9 mouse cellular contexts compared by ENCODE assay signal in the genomic region with DNA sequence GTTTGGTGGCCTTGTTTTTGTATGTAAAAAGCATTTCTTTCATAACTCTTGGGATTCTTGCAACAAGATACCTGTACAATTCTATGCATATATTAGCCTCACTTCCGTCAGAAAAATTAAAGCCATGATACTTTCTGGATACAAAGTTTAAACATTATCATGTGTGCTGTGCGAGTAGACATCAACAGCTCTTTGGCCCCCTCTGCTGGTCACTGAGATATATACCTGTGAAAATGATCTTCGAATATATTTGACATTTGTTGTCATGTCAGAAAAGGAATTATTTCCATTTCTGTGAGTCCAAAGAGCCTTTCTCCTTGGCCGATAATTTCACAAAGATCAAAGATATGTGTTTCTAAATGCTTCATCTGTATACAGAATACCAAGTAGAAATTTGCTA.
A peak's percentile ranks its signal among the peaks of the same experiment; 100 is the strongest.
DNase-seq lines count a peak whose midpoint lies in the region; ATAC-seq lines count a peak whose summit lies in the region.
"Had no signal": no experiment of that assay in that cellular context is flagged by ENCODE, and none has a peak within 500 bp of the region (broad histone marks: within the 10 kb centered on the region; RNA-seq: fewer than 3 reads in every experiment).

No protein-coding gene starts in this region.

- H3K4me1 ChIP-seq in midbrain, embryonic 14.5 days (ENCODE audit: control insufficient read depth, insufficient read depth, low read length), result no peaks in the 10 kb centered on the region; the same call in 1 of the 2 replicates
- no peaks in the 10 kb centered on the region for H3K4me1 ChIP-seq in midbrain, embryonic 16.5 days (ENCODE audit: control insufficient read depth, insufficient read depth, low read length)
- no peaks in the 10 kb centered on the region for H3K4me1 ChIP-seq in limb, embryonic 11.5 days (ENCODE audit: control insufficient read depth, insufficient read depth, low read length)

- H3K4me3 ChIP-seq in midbrain, embryonic 14.5 days (replicated peaks; ENCODE audit: low read depth, low read length), result no peak overlapping the region
- H3K4me3 ChIP-seq in midbrain, embryonic 16.5 days (ENCODE audit: low read depth, low read length), result no peak overlapping the region
- H3K4me3 ChIP-seq in limb, embryonic 11.5 days (ENCODE audit: low read depth, low read length), result no peak overlapping the region
- H3K4me3 ChIP-seq: myocyte had no signal

- DNase-seq in cerebellum, adult 11 months, result peak; percentile 33
- DNase-seq in cerebellum, adult 11-12 months, result no peak
- DNase-seq in midbrain, embryonic 14.5 days, result peak; percentile 88
- peak; percentile 55 for DNase-seq in c-Kit-positive CD71-positive TER-119-positive erythroid progenitor cells, embryonic 14.5 days (ENCODE audit: low spot score)
- peak; percentile 41 for DNase-seq in gastrocnemius, postnatal 14 days
- peak; percentile 77 for DNase-seq in limb, embryonic 11.5 days (ENCODE audit: low spot score)
- DNase-seq in right cerebral cortex, postnatal 14 days, result peak; percentile 83

- H3K4me2 ChIP-seq in midbrain, embryonic 14.5 days (ENCODE audit: low read length), result no peak overlapping the region
- H3K4me2 ChIP-seq in midbrain, embryonic 16.5 days (ENCODE audit: low read length), result no peak overlapping the region
- no peak overlapping the region for H3K4me2 ChIP-seq in limb, embryonic 11.5 days (ENCODE audit: low read depth, severe bottlenecking)

- WGBS in midbrain, embryonic 14.5 days, result 42% methylated on average over 4 of the region's 4 CpGs
- WGBS in midbrain, embryonic 16.5 days, result 35% methylated on average over 4 of the region's 4 CpGs
- WGBS in limb, embryonic 11.5 days, result 39% methylated on average over 4 of the region's 4 CpGs

- no peaks in the 10 kb centered on the region for H3K36me3 ChIP-seq in midbrain, embryonic 14.5 days (ENCODE audit: control insufficient read depth, insufficient read depth, low read length)
- no peaks in the 10 kb centered on the region for H3K36me3 ChIP-seq in midbrain, embryonic 16.5 days (ENCODE audit: control insufficient read depth, insufficient read depth, low read length)
- H3K36me3 ChIP-seq in limb, embryonic 11.5 days (ENCODE audit: control insufficient read depth, insufficient read depth, low read length), result no peaks in the 10 kb centered on the region

- ATAC-seq in midbrain, embryonic 14.5 days (ENCODE audit: low FRiP score, low TSS enrichment), result no peak
- no peak for ATAC-seq in midbrain, embryonic 16.5 days
- ATAC-seq in limb, embryonic 11.5 days (ENCODE audit: insufficient number of reproducible peaks, low FRiP score, low TSS enrichment, low read depth), result no peak

- no peaks in the 10 kb centered on the region for H3K27me3 ChIP-seq in midbrain, embryonic 14.5 days (ENCODE audit: control insufficient read depth, insufficient read depth, low read length)
- H3K27me3 ChIP-seq in midbrain, embryonic 16.5 days (ENCODE audit: control insufficient read depth, insufficient read depth, low read depth, low read length), result no peaks in the 10 kb centered on the region
- H3K27me3 ChIP-seq in limb, embryonic 11.5 days (ENCODE audit: control insufficient read depth, insufficient read depth, low read length), result no peaks in the 10 kb centered on the region

- intact Hi-C loops in gastrocnemius, postnatal 14 days (cut with DNase I; ENCODE audit: low total_unique reads), result no loop called here

- H3K9me3 ChIP-seq in midbrain, embryonic 14.5 days (ENCODE audit: control insufficient read depth, low read length), result no peaks in the 10 kb centered on the region
- H3K9me3 ChIP-seq in midbrain, embryonic 16.5 days (replicated peaks; ENCODE audit: control insufficient read depth, low read length, poor library complexity, severe bottlenecking), result no peaks in the 10 kb centered on the region
- no peaks in the 10 kb centered on the region for H3K9me3 ChIP-seq in limb, embryonic 11.5 days (ENCODE audit: control insufficient read depth, low read length)

- H3K27ac ChIP-seq in midbrain, embryonic 14.5 days (replicated peaks; ENCODE audit: low read depth, low read length), result no peak overlapping the region
- H3K27ac ChIP-seq in midbrain, embryonic 16.5 days (ENCODE audit: low read length), result no peak overlapping the region
- H3K27ac ChIP-seq in limb, embryonic 11.5 days (replicated peaks; ENCODE audit: low read depth, low read length), result no peak overlapping the region

- H3K9ac ChIP-seq in midbrain, embryonic 14.5 days (replicated peaks; ENCODE audit: low read length), result no peak overlapping the region
- H3K9ac ChIP-seq in midbrain, embryonic 16.5 days (ENCODE audit: low read depth, low read length), result no peak overlapping the region
- no peak overlapping the region for H3K9ac ChIP-seq in limb, embryonic 11.5 days (ENCODE audit: low read length)
